Mouse (Mus musculus): Measurements from ENCODE around the gene Klra2.
A peak's percentile ranks its signal among the peaks of the same experiment; 100 is the strongest.
"Not testable (repeated sequence)": the region's sequence is repeated elsewhere in the genome, so short reads cannot be mapped to it uniquely, and the experiment has no call there.

Gene Klra2

GRCm38 (mm10) chr6:131247206-131247605 lies at the start of gene Klra2:
Gene Klra2, minus strand, starts transcription at chr6:131247362.
- no peak for DNase-seq (ENCODE audit: low spot score)

- no peak for DNase-seq (ENCODE audit: low spot score)
Measured at GRCm38 (mm10) chr6:131294435-131295112, 47.4 kb upstream of the Klra2 start.

- DNase-seq (ENCODE audit: low spot score), result no peak
Measured at GRCm38 (mm10) chr6:131293916-131294315, 46.8 kb upstream of the Klra2 start.

GRCm38 (mm10) chr6:131292991-131293788 lies 46.0 kb upstream of the Klra2 start, which contains the start of gene Magohb:
Gene Magohb, minus strand, starts transcription at chr6:131293244.
- peak; percentile 79 for DNase-seq (ENCODE audit: low spot score)

GRCm38 (mm10) chr6:131292276-131292990 lies 45.3 kb upstream of the Klra2 start:
- peak; percentile 54 for DNase-seq (ENCODE audit: low spot score)

GRCm38 (mm10) chr6:131290430-131290829 lies 43.3 kb upstream of the Klra2 start:
- peak; percentile 56 for DNase-seq (ENCODE audit: low spot score)

GRCm38 (mm10) chr6:131278160-131278559 lies 31.0 kb upstream of the Klra2 start:
- DNase-seq (ENCODE audit: low spot score), result not testable (repeated sequence)

- no peak for DNase-seq (ENCODE audit: low spot score)
Measured at GRCm38 (mm10) chr6:131276659-131277058, 29.5 kb upstream of the Klra2 start.

- DNase-seq (ENCODE audit: low spot score), result no peak
Measured at GRCm38 (mm10) chr6:131272311-131272710, 25.1 kb upstream of the Klra2 start.

GRCm38 (mm10) chr6:131270312-131270711 lies 23.1 kb upstream of the Klra2 start:
- DNase-seq (ENCODE audit: low spot score), result no peak

GRCm38 (mm10) chr6:131269599-131269998 lies 22.4 kb upstream of the Klra2 start:
- no peak for DNase-seq (ENCODE audit: low spot score)

GRCm38 (mm10) chr6:131264175-131264574 lies 17.0 kb upstream of the Klra2 start:
- no peak for DNase-seq (ENCODE audit: low spot score)

- DNase-seq (ENCODE audit: low spot score), result no peak
Measured at GRCm38 (mm10) chr6:131262778-131263177, 15.6 kb upstream of the Klra2 start.

GRCm38 (mm10) chr6:131262009-131262408 lies 14.8 kb upstream of the Klra2 start:
- DNase-seq (ENCODE audit: low spot score), result no peak

GRCm38 (mm10) chr6:131245081-131245480 lies 2.1 kb downstream of the Klra2 start:
- no peak for DNase-seq (ENCODE audit: low spot score)

Measured in embryo, embryonic 10.5 days (tissue).